Mouse (Mus musculus): ENCODE results near the gene Taf1d.

- TF ChIP-seq MAX (IDR thresholded peaks at IDR 0.05): no peak
- TF ChIP-seq USF1 (IDR thresholded peaks at IDR 0.05; ENCODE audit: low read depth): no peak
- no peak for TF ChIP-seq CTCF (IDR thresholded peaks at IDR 0.05; ENCODE audit: control insufficient read depth, insufficient read depth, insufficient read length)
- no peak for TF ChIP-seq MYOG (IDR thresholded peaks at IDR 0.05; ENCODE audit: control insufficient read depth, extremely low read depth, insufficient read length)
- TF ChIP-seq MYOD1 (IDR thresholded peaks at IDR 0.05; ENCODE audit: control insufficient read depth, insufficient read length, low read depth): no peak
Observed at GRCm38 (mm10) chr9:15301399-15301798, 4.6 kb upstream of the Taf1d start.
